Mouse (Mus musculus): ENCODE results near the gene Vamp5. TPM values are rescaled to one million over a fixed set of nuclear protein-coding genes. Genes with fewer than 3 reads are reported as not detected.

Vamp5 gene
- total RNA-seq, 1 experiment, result 1.0 TPM

DNA sequence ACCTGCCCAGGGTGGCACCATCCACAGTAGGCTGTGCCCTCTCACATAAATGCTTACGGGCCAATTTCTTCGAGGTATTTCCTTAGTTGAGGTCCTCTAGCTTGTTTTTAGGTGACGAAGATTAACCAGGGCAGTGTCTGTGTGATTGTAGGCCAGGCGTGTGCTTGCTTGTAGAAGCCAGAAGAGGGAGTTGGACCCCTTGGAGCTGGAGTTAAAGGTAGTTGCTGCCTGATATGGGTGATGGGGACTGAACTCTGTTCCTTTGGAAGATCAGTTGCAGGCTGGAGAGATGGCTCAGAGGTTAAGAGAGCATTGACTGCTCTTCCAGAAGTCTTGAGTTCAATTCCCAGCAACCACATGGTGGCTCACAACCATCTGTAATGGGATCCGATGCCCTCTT is 34.9 kb upstream of the Vamp5 start:
- in situ Hi-C loops (cut with MboI; ENCODE audit: low sequenced_read_pairs in 2 of 2, unreplicated experiment in 2 of 2), result loop anchor here (25.0 kb wide), 1 partner anchor 422 kb away; no protein-coding TSS in a partner anchor
- TF ChIP-seq HCFC1 (IDR thresholded peaks at IDR 0.05; ENCODE audit: borderline replicate concordance, insufficient read depth, low read length) (no peak), ZNF384 (IDR thresholded peaks at IDR 0.05; ENCODE audit: low read depth, low read length) (no peak), MAFK (IDR thresholded peaks at IDR 0.05; ENCODE audit: insufficient read depth, low read depth, low read length) (no peak), CHD2 (IDR thresholded peaks at IDR 0.05; ENCODE audit: low read depth, low read length) (no peak), ZC3H11A (IDR thresholded peaks at IDR 0.05; ENCODE audit: borderline replicate concordance, low read depth, low read length) (no peak)
- Histone ChIP-seq H3K9ac (ENCODE audit: insufficient read depth, low read depth, low read length, poor library complexity, severe bottlenecking) (no peak overlapping the region), H3K4me1 (ENCODE audit: control insufficient read depth in 2 of 2, insufficient read depth in 2 of 2, low read length in 2 of 2, poor library complexity in 1 of 2) (no peaks in the 10 kb centered on the region), H3K4me3 (ENCODE audit: insufficient read depth in 1 of 2, low read depth in 1 of 2, low read length in 2 of 2, poor library complexity in 1 of 2, severe bottlenecking in 1 of 2) (no peak overlapping the region), H3K27ac (ENCODE audit: insufficient read depth, low read depth, low read length, poor library complexity, severe bottlenecking) (no peak overlapping the region), H3K36me3 (ENCODE audit: control insufficient read depth, insufficient read depth, low read length, poor library complexity, severe bottlenecking) (peaks cover 2% of the 10 kb centered on the region; the same call in 1 of the 2 replicates), H3K9me3 (ENCODE audit: control insufficient read depth, insufficient read depth, low read depth, low read length) (no peaks in the 10 kb centered on the region)
- no peak for DNase-seq (ENCODE audit: low read depth, low spot score)

GRCm38 (mm10) chr6:72414076-72414756 is 33.9 kb upstream of the Vamp5 start, which contains the start of gene Ggcx:
Gene Ggcx, plus strand, starts transcription at chr6:72414308.
- TF ChIP-seq MAFK (IDR thresholded peaks at IDR 0.05; ENCODE audit: insufficient read depth, low read depth, low read length) (no peak), HCFC1 (IDR thresholded peaks at IDR 0.05; ENCODE audit: borderline replicate concordance, insufficient read depth, low read length) (peak; percentile 15; the same call in 1 of the 2 replicates)
- no peaks in the 10 kb centered on the region for H3K9me3 ChIP-seq (ENCODE audit: control insufficient read depth, insufficient read depth, low read depth, low read length)
- peak within 1 kb of the TSS; percentile 92 for H3K9ac ChIP-seq (ENCODE audit: insufficient read depth, low read depth, low read length, poor library complexity, severe bottlenecking)
- no peak within 1 kb of the TSS for H3K27ac ChIP-seq (ENCODE audit: insufficient read depth, low read depth, low read length, poor library complexity, severe bottlenecking)
- peak within 1 kb of the TSS; percentile 94 to 95 for H3K4me3 ChIP-seq (ENCODE audit: insufficient read depth in 1 of 2, low read depth in 1 of 2, low read length in 2 of 2, poor library complexity in 1 of 2, severe bottlenecking in 1 of 2)
- H3K36me3 ChIP-seq (ENCODE audit: control insufficient read depth, insufficient read depth, low read length, poor library complexity, severe bottlenecking), result peaks cover 2% of the 10 kb centered on the region; the same call in 1 of the 2 replicates
- DNase-seq (ENCODE audit: low read depth, low spot score), result peak; percentile 95
- no peaks in the 10 kb centered on the region for H3K4me1 ChIP-seq (ENCODE audit: control insufficient read depth in 2 of 2, insufficient read depth in 2 of 2, low read length in 2 of 2, poor library complexity in 1 of 2)
- in situ Hi-C loops (cut with MboI; ENCODE audit: low sequenced_read_pairs in 2 of 2, unreplicated experiment in 2 of 2), result loop anchor here (25.0 kb wide), 1 partner anchor 423 kb away; no protein-coding TSS in a partner anchor

DNA sequence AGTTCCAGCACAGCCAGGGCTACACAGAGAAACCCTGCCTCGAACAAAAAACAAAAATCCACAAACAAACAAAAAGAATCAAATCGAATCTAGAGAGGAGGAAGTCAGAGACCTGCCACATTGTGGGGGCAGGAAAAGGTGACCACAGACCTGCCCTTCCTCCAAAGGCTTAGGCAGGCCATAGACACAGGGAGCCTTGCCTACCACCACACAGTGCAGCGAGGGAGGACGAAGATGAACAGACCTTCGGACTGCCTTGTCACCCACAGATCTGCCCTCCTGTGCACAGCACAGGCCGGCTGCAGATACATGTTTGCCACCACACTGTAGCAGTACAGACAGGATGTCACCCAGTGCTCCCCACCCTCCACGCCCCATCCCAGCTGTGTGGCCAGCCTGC is 30.2 kb upstream of the Vamp5 start:
- Histone ChIP-seq H3K36me3 (ENCODE audit: control insufficient read depth, insufficient read depth, low read length, poor library complexity, severe bottlenecking) (no peaks in the 10 kb centered on the region), H3K4me3 (ENCODE audit: insufficient read depth in 1 of 2, low read depth in 1 of 2, low read length in 2 of 2, poor library complexity in 1 of 2, severe bottlenecking in 1 of 2) (no peak overlapping the region), H3K9me3 (ENCODE audit: control insufficient read depth, insufficient read depth, low read depth, low read length) (no peaks in the 10 kb centered on the region), H3K27ac (ENCODE audit: insufficient read depth, low read depth, low read length, poor library complexity, severe bottlenecking) (no peak overlapping the region), H3K9ac (ENCODE audit: insufficient read depth, low read depth, low read length, poor library complexity, severe bottlenecking) (no peak overlapping the region), H3K4me1 (ENCODE audit: control insufficient read depth in 2 of 2, insufficient read depth in 2 of 2, low read length in 2 of 2, poor library complexity in 1 of 2) (no peaks in the 10 kb centered on the region)
- in situ Hi-C loops (cut with MboI; ENCODE audit: low sequenced_read_pairs in 2 of 2, unreplicated experiment in 2 of 2), result loop anchor here (25.0 kb wide), 1 partner anchor 427 kb away; no protein-coding TSS in a partner anchor
- no peak for DNase-seq (ENCODE audit: low read depth, low spot score)
- TF ChIP-seq MAFK (IDR thresholded peaks at IDR 0.05; ENCODE audit: insufficient read depth, low read depth, low read length), result no peak
- TF ChIP-seq ZNF384 (IDR thresholded peaks at IDR 0.05; ENCODE audit: low read depth, low read length), result no peak
- TF ChIP-seq HCFC1 (IDR thresholded peaks at IDR 0.05; ENCODE audit: borderline replicate concordance, insufficient read depth, low read length), result no peak
- no peak for TF ChIP-seq ZC3H11A (IDR thresholded peaks at IDR 0.05; ENCODE audit: borderline replicate concordance, low read depth, low read length)
- no peak for TF ChIP-seq CHD2 (IDR thresholded peaks at IDR 0.05; ENCODE audit: low read depth, low read length)

GRCm38 (mm10) chr6:72410003-72410402 is 29.7 kb upstream of the Vamp5 start:
- no peak overlapping the region for H3K27ac ChIP-seq (ENCODE audit: insufficient read depth, low read depth, low read length, poor library complexity, severe bottlenecking)
- H3K9me3 ChIP-seq (ENCODE audit: control insufficient read depth, insufficient read depth, low read depth, low read length), result no peaks in the 10 kb centered on the region
- in situ Hi-C loops (cut with MboI; ENCODE audit: low sequenced_read_pairs in 2 of 2, unreplicated experiment in 2 of 2), result loop anchor here (25.0 kb wide), 1 partner anchor 427 kb away; no protein-coding TSS in a partner anchor
- no peak for DNase-seq (ENCODE audit: low read depth, low spot score)
- H3K9ac ChIP-seq (ENCODE audit: insufficient read depth, low read depth, low read length, poor library complexity, severe bottlenecking), result no peak overlapping the region
- no peaks in the 10 kb centered on the region for H3K4me1 ChIP-seq (ENCODE audit: control insufficient read depth in 2 of 2, insufficient read depth in 2 of 2, low read length in 2 of 2, poor library complexity in 1 of 2)
- no peak for TF ChIP-seq MAFK (IDR thresholded peaks at IDR 0.05; ENCODE audit: insufficient read depth, low read depth, low read length)
- no peak for TF ChIP-seq HCFC1 (IDR thresholded peaks at IDR 0.05; ENCODE audit: borderline replicate concordance, insufficient read depth, low read length)
- TF ChIP-seq ZC3H11A (IDR thresholded peaks at IDR 0.05; ENCODE audit: borderline replicate concordance, low read depth, low read length), result no peak
- TF ChIP-seq CHD2 (IDR thresholded peaks at IDR 0.05; ENCODE audit: low read depth, low read length), result no peak
- TF ChIP-seq ZNF384 (IDR thresholded peaks at IDR 0.05; ENCODE audit: low read depth, low read length), result no peak
- no peak overlapping the region for H3K4me3 ChIP-seq (ENCODE audit: insufficient read depth in 1 of 2, low read depth in 1 of 2, low read length in 2 of 2, poor library complexity in 1 of 2, severe bottlenecking in 1 of 2)
- H3K36me3 ChIP-seq (ENCODE audit: control insufficient read depth, insufficient read depth, low read length, poor library complexity, severe bottlenecking), result no peaks in the 10 kb centered on the region

Data from ES-E14 (cell line).